Mouse (Mus musculus): Measurements from ENCODE around the gene Gm5039.
"Not testable (repeated sequence)": the region's sequence is repeated elsewhere in the genome, so short reads cannot be mapped to it uniquely, and the experiment has no call there.

DNA sequence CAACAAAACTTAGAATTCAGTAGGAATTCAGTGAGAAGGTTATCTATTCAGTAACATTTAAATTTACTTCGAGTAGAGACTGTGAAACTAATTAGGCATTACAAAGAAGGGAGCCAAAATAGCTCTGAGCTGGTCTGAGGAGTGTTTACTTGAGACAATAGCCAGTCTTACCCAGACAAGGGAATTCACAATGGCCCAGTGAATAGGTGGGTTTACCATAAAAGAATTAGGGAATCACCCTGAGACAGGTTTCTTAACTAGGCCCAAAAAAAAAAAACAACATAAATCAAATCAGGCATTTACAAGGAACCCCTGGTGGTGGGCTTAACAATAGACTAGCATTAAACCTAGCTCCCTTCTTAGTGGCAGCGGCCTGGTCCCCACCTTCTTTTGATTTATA is 17.5 kb upstream of the Gm5039 start:
- not testable (repeated sequence) for TF ChIP-seq POLR2A (IDR thresholded peaks at IDR 0.05; ENCODE audit: borderline replicate concordance, low read depth, low read length); CTCF (IDR thresholded peaks at IDR 0.05; ENCODE audit: low read depth, low read length)
